Mouse (Mus musculus): Measurements from ENCODE around the gene Colq.

The Colq gene

DNA sequence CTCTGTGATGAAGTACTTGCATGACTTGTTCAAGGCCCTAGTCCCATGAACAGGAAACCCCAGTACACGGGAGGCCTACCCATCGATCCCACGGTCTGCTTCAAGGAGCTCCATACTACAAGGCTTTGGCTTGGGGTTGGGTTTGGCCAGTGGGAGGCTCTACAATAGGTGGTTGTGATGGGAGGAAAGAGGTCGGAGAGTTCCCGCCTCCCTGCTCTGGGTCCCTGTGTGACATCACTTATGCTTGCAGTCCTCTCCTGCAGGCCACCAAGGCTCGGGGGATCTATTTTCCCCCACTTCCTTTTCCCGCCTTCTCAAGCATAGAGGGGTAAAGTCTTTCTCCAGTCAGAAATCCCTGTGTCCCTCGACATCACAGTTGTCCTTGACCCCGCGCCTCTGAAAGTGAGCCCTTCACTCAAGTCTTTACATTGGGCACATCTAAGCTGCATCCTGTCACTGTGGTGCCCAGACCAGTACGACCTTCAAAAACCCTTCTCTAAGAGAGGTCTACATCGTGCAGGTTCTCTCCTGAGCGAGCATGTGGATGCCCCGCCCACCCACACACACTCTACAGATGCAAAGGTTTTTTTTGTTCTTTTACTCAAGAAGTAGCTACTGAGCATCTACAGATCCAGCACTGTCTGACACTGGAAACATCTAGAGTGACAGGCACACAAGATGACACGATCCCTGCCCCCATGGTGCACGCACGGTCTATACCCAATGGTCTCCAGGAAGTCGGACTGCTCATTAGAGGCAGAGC, 16.1 kb downstream of the Colq start:
- DNase-seq, result no peak

DNA sequence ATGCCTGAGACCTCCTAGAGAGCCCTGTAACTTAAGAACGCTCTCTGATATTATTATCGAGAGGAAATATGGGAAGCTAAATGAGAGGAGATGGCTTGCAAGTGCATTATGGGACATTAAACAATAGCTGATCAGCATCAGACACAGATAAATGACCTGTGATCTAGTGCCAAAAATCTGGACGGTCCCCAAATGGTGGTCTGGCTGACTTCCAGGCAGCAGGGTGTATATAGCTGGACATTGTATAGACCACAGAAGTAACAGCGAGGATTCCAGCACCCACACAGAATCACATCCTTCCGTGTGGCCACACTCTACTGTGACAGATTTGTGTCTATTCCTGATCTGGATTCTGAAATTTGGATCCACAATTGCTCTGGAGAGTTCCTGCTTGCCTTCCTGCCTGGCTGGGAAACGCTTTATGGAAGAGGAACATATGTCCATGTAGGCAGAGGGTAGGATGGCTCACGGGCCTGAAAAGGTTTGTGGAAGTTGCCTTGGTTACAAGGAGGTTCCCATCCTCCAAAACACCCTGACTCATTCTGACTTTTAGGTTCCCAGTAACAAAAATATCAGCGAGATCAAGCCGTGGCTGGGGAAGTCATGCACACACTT, 18.5 kb downstream of the Colq start:
- DNase-seq, result no peak

DNA sequence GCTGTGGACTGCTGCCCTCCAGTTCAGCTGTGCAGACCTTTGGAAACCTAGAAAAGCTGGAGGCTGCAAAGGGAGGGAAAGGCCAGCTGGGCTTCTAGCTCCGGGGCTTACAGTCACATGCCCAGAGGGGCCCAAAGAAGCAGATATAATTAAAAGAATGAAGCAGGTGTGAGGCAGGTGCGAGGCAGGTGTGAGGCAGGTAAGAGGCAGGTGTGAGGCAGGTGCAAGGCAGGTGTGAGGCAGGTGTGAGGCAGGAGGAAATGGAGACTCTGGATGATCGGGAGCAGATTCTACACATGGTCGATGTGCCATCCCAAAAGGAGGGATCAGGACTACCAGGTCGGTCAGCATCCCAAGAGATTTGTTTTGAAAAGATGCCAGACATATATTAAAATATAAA, 19.7 kb downstream of the Colq start:
- no peak for DNase-seq

DNA sequence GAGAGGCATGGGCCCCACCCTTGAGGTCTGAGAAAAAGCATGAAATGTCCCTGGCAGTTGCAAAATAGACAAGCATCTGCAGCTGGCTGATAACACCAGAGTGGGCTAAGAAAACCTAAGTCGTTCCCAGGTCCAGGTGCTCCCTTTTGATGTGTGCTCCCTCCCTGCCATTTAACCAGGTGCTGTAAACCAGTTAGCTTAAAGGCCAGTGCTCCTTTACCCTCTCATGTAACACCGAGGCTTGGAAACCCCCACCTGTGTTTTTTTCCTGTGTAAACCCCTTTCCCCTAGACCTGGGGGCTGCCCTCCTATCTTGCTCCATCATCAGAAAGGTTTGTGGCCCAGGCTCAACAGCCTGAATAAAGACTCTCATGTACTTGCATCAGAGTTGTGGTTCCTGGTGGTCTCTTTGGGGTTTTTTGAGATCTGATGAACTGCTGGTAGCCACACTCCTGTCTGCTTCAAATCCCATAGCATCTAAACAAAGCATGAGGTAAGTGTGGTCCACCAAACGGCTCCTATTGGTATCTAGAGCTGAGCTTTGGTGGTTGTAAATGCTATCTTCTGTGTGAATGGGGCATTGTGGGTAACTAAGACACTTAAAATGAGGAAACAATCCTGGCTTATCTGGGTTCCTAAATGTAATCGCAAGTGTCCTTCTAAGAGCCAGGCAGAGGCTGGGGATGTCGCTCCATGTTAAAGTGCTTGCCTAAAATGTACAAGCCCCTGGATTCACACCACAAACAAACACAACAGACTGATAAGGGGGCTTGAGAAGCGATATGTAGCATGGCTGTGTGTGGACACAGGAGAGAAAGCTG, 20.8 kb downstream of the Colq start:
- no peak for DNase-seq

DNA sequence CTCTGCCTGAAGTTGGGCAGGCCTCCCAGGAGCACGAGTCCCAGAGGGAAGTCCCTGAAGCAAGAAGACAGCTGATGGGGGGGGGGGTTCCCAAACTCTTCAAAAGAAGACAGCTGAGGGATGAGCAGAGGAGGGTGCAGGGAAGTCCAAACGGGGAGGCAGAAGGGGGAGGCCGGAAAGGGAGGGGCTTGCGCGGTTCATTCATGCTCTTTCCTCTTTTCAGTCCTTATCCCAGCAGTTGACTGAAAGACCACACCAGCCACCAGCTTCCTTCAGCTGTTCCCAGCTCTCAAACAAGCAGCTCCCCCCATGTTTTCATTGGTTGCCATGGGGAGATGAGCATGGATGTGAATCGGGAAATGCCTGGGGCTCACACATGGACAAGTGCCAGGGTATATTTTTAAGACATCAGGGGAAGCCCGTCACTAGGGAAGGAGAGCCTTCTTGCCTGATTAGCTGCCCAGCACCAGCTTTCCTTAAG, 22.0 kb downstream of the Colq start:
- DNase-seq, result peak; percentile 81

DNA sequence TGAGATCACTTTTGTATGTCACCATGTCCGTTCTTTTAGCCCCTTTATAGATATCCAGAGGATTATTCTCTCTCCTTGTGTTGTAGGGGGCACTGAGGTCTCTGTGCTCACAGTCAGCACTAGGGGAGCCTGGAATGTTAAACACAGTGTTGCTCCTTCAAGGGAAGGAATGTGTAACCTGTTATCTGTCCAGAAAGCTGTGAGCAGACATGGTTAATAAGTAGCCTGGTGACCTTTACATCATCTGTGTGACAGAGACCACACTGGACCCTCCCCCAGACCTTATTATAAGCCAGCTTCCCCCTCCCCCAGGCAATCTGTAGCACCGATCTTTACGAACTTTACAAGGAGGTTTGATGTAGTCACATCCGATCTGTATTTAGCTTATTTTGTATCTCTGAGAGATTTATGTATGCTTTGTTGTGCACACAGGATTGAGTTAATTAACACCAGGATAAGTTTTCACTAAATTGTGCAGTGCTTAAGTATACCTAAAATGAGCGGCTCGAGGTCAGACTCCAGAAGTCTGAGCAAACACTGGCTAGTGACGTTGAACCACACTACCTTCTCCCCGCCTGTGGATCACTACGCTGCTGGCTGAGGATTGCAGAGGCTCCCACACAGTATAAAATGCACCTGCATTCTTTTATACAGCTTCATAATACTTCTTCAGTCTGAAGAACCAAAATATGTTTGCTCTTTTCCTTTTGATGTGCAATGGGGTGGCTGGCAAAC, 25.5 kb downstream of the Colq start:
- no peak for DNase-seq

DNA sequence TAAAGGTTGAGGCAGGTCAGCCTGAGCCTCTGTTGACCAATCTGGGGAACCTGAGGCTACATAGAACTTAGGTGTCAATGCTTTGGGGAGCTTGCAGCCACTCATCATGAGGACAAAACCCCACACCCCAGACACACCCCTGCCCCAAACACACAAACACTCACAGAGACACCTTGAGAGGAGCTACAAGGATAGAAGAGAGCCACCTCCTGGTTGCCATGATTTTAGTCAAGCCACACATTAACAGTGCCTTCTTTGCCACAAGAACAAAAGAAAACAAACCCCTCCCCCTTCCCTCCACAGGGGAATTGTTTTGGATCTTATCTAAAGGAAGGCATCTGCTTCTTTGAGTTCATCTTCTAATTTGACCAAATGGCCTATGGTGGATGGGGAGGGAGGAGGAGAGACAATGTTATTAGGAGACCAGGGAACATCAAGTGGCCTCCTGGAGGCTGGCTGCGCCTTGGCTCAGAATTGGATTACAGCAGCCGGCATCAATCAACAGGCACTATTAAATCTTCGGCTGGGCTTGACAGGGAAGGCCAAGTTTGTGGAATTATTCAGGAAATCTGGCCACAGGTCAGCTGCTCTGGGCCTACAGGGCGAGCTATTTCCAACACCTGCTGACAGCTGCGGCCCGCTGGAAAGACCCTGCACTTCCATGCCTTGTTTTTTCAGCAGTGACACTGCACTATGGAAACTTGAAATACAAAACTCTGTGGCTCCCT, 26.5 kb downstream of the Colq start:
- peak; percentile 88 for DNase-seq

DNA sequence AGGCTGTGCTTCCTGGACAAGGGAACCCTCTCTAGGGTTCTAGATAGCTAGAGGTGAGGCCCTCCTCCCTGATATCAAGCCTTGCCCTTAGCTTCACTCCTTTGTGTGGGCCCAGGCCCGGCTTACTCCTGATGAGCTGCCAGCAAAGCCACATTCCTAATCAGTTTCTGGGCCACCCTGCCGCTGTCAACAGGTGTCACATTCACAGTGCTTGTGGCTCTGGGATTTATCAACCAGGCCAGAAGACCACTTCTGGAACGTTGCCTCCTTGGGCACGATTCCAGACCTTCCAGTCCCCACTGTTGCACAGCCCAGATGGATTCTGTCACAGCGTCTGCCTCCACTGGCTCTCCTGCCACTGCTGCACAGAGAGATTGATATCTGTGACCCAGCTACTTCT, 30.3 kb downstream of the Colq start:
- peak; percentile 77 for DNase-seq

DNA sequence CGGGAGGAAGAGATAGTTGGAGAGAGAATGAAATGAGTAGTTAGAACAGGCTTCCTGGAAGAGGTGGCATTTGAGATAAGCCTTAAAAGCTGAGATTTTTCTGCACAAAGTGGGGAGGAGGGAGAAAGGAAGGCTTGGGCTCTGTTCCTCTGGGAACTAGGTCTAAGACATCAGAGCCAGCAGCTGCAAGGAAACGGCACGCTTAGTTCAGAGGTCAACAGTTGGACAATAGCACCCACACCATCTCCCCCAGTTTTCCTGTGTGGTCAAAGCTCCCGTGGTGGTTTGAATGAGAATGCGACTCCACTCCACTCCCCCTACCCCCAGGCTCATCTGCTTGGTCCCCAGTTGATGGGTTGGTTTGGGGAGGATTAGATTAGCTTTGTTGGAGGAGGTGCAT, 31.9 kb downstream of the Colq start:
- DNase-seq, result peak; percentile 81

DNA sequence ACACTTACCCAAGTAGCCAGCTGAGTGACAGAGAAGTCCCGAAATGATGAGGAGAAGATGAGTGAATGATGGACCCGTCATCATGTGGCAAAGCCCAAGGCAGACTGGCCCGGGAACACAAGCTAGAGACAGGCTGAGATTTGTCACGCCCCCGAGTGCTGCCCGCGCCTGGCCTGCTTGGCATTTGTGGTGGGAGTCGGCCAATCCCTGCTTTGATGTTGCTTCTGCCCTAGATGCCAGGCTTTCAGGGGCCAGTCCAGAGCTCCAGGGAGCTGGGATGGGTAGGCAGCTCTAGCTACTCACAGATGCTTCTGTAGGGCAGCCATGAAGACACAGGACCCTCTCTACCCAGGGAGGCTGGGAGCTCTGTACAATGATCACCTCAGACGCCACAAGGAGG, 33.4 kb downstream of the Colq start:
- DNase-seq, result peak; percentile 29

DNA sequence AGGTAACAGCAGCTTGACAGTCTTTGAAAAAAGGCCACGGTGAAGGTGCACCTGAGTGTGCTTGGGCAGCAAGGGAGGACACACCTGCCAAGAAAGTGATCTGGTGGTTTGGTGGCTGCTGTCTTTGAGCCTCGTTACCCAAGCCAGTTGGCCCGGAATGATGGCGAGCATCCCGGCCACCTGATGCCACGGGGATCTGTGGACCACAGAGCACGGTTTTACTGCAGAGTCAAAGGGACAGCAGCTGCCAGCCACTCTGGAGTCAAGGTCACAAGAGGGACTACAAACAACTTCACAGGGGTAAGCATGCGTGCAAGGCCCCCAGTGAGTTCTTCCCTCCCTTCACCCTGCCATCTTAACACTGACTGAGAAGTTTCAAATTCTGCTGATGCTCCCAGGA, 33.9 kb downstream of the Colq start:
- no peak for DNase-seq

DNA sequence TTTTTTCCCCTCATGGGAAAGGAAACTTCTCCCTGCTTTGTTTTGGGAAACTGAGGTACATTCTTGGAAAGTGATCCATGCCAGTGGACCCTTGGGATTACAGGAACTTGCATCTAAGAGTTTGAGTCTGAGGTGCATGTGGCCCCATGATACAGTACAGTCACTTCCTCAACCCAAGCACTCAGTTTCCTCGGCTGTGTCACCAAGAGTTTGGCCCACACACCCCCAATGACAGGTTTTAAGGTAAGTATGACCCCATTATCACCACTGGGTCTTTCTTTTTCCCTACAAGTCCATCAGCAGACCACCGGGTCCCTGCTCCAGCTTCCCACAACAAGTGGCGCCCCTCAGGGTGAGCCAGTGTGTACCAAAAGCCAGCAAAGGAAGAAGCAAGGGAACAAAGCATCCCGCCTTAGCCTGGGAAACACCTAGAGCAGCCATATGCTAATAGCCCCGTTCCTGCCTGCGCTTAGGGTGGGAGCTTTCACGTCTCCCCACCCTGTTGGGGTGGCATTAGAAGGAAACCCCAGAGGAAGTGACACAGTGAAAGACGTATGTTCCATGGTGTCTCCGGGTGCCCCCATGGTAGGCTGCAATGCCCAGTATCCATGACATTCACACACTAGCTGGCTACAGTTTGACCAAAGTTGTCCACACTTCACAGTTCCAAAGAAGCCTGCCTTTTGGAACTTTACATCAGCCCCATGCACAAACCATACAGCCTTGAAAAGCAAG, 34.5 kb downstream of the Colq start:
- no peak for DNase-seq

DNA sequence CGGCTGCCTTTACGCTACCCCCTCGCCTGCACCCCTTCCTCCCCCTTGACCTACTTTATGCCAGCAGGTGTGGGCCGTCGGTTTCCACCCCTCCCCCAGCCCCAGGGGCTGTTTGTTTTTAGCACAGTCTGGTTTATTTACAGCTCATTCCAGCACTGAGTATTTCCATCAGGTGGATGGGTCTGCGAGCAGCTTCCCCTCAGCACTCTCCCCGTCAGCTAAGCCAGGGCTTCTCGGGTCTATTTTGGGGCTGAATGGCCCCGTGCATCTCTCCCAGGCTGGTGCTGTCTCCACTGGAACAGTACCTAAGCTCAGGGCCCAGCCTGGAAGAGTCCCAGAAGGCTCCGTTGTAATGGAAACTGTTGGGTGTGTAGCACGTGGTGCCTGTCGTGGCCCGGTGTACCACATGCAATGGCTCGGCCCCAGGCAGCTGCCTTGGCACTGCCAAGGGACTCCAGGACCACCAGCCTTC, 35.1 kb downstream of the Colq start:
- peak; percentile 60 for DNase-seq

DNA sequence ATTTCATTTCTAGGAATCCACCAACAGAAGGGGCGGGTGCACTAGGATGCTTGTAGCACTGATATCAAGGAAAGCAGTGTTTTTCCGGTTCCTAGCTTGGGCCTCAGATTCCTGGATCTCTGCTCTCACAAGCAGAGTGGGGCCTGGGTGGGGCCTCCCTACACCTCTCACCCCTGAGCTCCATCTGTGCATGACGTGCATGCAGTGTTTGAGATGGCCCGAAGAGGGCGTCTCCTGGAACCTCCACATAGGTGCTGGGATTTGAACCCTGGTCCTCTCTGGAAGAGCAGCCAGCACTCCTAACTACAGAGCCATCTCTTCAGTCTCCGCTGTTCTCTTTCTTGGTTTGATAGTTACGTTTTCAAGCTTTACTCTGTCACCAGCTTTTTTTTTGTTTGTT, 36.1 kb downstream of the Colq start:
- DNase-seq, result no peak

DNA sequence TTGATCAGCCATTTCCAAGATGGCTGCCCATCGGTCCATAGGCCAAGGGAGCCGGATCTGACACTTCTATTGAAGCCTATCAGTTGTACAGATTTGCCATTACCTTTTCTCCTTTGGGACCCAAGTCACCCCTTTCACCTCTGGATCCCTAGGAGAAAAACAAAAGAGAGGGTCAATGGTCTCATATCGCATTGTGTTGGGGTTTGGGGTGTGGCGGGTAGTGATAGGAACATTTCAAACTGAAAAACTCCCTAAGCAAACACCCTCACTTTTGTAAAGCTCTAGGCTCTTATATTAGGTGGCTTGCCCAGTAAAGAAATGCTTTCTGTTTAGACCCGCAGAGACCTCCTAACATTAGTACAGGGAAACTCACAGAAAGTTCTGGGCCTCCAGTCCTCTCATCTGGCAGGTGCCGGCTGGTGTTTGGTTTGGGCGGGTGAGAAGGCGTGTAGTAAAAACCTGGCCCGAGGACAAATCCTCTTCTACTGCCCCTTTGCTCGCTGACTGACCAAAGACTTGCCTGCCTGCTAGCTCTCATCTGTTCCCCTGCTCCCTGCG, 47.2 kb downstream of the Colq start:
- DNase-seq, result no peak

DNA sequence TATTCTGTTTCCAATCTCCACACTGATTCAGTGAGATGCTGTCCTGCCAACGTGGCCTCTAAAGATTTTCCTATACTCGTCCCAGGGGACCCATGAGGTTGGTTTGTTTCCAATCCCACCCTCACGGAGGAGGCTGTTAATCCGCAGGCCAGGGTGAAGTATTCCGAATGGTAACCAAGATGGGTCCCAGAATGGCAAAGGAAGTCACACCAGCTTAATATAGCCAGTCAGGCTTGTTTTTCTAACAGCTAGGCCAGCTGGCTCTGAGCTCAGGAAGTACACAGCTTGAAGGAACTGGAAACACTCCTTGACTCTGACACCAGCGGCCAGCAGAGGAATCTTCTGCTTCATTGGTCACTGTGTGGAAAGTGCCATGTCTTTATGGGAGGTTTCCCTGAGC, 53.8 kb downstream of the Colq start:
- peak; percentile 80 for DNase-seq

DNA sequence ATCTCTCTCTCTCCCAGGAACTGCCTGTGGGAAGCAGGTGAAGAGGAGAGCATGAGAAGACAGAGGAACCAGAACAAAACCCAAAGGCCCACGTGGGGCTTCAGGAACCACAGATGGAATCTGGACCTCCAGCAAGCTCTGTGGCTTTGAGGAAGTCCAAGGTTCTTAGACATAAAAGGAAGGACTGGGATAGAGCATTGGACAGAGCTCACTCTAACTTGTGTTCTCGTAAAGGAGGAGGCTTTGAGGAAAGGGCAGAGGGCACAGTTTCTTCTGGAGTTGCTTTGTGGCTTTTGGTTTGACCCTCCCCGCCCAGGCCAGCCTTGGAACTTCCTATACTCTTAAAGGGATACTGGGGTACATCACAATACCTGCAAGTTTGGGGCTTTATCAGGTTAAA, 58.5 kb downstream of the Colq start:
- no peak for DNase-seq

DNA sequence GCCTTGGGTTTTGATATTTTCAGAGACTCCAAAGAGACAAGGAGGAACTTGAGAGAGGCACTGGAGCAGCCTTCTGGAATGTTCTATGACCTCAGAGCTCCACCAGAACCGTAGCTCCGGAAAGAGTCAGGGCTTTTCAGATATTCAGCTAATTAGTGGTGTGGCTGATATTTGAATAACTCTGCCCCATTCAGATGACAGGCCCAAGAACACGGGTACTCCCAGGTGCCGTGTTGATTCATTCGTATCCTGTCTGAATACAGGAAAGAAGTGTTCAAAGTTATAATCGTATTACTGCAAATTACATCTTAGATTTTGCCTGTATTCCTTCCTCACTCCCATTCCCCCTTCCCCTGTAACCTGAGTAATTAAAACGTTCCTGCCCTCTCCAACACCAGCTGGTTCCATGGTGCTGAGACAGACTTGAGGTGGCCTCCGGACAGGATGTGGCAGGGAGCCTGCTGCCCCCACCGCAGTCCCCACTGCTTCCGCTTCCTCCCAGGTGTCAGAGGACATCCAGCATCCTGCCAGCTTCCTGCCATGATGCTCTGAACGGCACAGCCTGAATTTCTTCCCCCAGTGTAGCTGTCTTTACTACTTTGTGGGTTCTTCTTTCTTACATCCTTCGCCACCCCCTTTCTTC, 59.5 kb downstream of the Colq start:
- DNase-seq, result peak; percentile 66

DNA sequence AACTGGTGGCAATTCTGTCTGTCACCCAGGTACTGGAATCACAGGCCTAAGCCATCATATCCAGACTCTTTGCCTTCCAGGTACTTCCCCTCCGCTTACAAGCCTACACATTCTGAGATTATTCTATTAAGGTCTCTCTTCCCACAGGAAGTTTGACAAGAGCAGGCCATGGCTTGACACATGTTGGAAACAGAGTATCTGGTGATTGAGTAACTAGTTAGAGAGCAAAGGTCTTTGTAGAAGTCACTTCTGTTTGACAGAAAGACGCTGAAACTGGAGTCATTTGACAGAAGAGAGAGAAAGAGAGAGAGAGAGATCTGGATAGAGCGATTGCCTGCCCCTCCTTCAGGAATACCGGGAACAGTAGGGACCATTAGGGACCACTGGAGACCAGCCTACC, 60.3 kb downstream of the Colq start:
- no peak for DNase-seq

DNA sequence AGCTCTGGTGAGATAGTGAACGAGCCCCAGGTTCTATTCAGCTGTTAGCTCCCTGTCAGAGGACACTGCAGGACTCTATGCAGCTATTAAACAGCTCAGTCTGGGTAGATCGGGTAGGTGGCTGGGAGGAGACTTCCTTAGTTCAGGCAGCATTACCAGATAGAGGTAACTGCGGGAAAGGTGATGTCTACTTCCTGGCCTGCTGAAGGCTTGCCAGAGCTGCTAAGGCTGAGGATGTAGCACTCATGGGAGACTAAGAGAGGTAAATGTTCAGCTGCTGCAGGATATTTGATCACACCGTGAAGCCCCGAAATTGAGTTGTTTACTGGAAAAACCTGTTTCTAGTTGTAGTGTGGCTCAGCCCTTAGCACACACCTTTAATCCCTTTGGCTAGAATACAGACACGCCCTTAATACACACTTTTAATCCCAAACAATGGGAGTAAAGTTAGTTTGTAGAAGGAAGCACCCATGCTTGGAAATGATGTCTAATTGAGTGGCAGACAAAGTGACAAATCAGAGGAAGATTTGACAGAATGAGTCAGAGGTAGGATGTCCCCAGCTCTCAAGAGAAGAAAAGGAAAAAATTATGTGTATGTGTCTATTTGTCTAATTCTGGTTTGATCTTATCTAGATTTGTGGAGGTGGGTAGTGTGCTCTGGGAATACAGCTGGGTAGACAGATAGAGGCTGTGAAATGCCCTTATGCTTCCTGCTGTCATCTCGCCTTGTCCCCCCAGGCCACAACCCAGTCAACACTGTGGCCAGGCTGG, 65.9 kb downstream of the Colq start:
- no peak for DNase-seq

All from lung, postnatal 10 days (tissue).